8 mouse cellular contexts compared by ENCODE assay signal in genomic region chr4:43031237-43031995, GRCm38 (mm10). TPM values are rescaled to one million over a fixed set of nuclear protein-coding genes. Genes with fewer than 3 reads are reported as not detected.
DNase-seq lines count a peak whose midpoint lies in the region; ATAC-seq and TF ChIP-seq lines count a peak whose summit lies in the region.

TSS of gene Stoml2 (minus strand) at chr4:43031710.

- peak within 1 kb of the TSS; percentile 86 for H3K4me3 ChIP-seq in embryonic facial prominence, embryonic 14.5 days (ENCODE audit: low read depth, low read length)
- H3K4me3 ChIP-seq in limb, embryonic 14.5 days (replicated peaks; ENCODE audit: low read length), result peak within 1 kb of the TSS; percentile 79
- H3K4me3 ChIP-seq in midbrain, postnatal 0 days (ENCODE audit: low read depth, low read length), result peak within 1 kb of the TSS; percentile 69

- H3K36me3 ChIP-seq in embryonic facial prominence, embryonic 14.5 days (ENCODE audit: control insufficient read depth, insufficient read depth, low read length), result peaks cover 64% of the 10 kb centered on the region
- peaks cover 68% of the 10 kb centered on the region for H3K36me3 ChIP-seq in limb, embryonic 14.5 days (ENCODE audit: control insufficient read depth, insufficient read depth, low read length)
- peaks cover 36% of the 10 kb centered on the region for H3K36me3 ChIP-seq in midbrain, postnatal 0 days (ENCODE audit: insufficient read depth, low read length)

- peak; percentile 98 for ATAC-seq in embryonic facial prominence, embryonic 14.5 days (ENCODE audit: low read depth)
- peak; percentile 99 for ATAC-seq in limb, embryonic 14.5 days (ENCODE audit: low FRiP score, low read depth)
- peak; percentile 96 for ATAC-seq in midbrain, postnatal 0 days (ENCODE audit: low FRiP score)

- H3K27ac ChIP-seq in embryonic facial prominence, embryonic 14.5 days (replicated peaks; ENCODE audit: low read depth, low read length), result peak within 1 kb of the TSS; percentile 90
- H3K27ac ChIP-seq in limb, embryonic 14.5 days (replicated peaks; ENCODE audit: low read depth, low read length), result peak within 1 kb of the TSS; percentile 85
- peak within 1 kb of the TSS; percentile 84 for H3K27ac ChIP-seq in midbrain, postnatal 0 days (ENCODE audit: low read depth, low read length)

- peak; percentile 96 for DNase-seq in 3T3-L1 (ENCODE audit: low read depth, low spot score)
- peak; percentile 77 to 89 for DNase-seq in adrenal gland, postnatal 4 days (ENCODE audit: low spot score in 2 of 2)
- peak; percentile 98 for DNase-seq in embryonic facial prominence, embryonic 14.5 days (ENCODE audit: low spot score)
- DNase-seq in heart, adult 8-10 months (ENCODE audit: low spot score), result peak; percentile 94
- DNase-seq in kidney, adult 9 months, result peak; percentile 96
- peak; percentile 96 for DNase-seq in limb, embryonic 14.5 days (ENCODE audit: low spot score)
- DNase-seq in midbrain, postnatal 0 days (ENCODE audit: low spot score), result peak; percentile 98
- peak; percentile 82 to 88 for DNase-seq in spleen, postnatal 14 days (ENCODE audit: low spot score in 2 of 2)

- H3K4me1 ChIP-seq in embryonic facial prominence, embryonic 14.5 days (ENCODE audit: control insufficient read depth, insufficient read depth, low read length), result peaks cover 5% of the 10 kb centered on the region; the same call in 1 of the 2 replicates
- H3K4me1 ChIP-seq in limb, embryonic 14.5 days (ENCODE audit: control insufficient read depth, insufficient read depth, low read length), result peaks cover 10% of the 10 kb centered on the region; the same call in 1 of the 2 replicates
- 0 out of 2 replicates have a peak, but pooled peaks cover 4% of the 10 kb centered on the region for H3K4me1 ChIP-seq in midbrain, postnatal 0 days (ENCODE audit: insufficient read depth, low read length)

- peak; percentile 91; the same call in 1 of the 2 replicates for TF ChIP-seq POLR2A in limb, embryonic 14.5 days (IDR thresholded peaks at IDR 0.05; ENCODE audit: borderline replicate concordance, extremely low read depth, insufficient read depth, insufficient read length)

- peak within 1 kb of the TSS; percentile 84 for H3K4me2 ChIP-seq in embryonic facial prominence, embryonic 14.5 days (ENCODE audit: low read depth, low read length)
- peak within 1 kb of the TSS; percentile 78 for H3K4me2 ChIP-seq in limb, embryonic 14.5 days (replicated peaks; ENCODE audit: low read depth, low read length, severe bottlenecking)
- peak within 1 kb of the TSS; percentile 62 for H3K4me2 ChIP-seq in midbrain, postnatal 0 days (ENCODE audit: low read depth, low read length, poor library complexity, severe bottlenecking)

- under 1% methylated on average over 38 of the region's 38 CpGs for WGBS in embryonic facial prominence, embryonic 14.5 days
- WGBS in limb, embryonic 14.5 days, result under 1% methylated on average over 38 of the region's 38 CpGs
- WGBS in midbrain, postnatal 0 days, result under 1% methylated on average over 38 of the region's 38 CpGs

- H3K27me3 ChIP-seq in embryonic facial prominence, embryonic 14.5 days (replicated peaks; ENCODE audit: control insufficient read depth, insufficient read depth, low read length), result no peaks in the 10 kb centered on the region
- no peaks in the 10 kb centered on the region for H3K27me3 ChIP-seq in limb, embryonic 14.5 days (ENCODE audit: control insufficient read depth, insufficient read depth, low read length)
- H3K27me3 ChIP-seq in midbrain, postnatal 0 days (ENCODE audit: insufficient read depth, low read length), result no peaks in the 10 kb centered on the region

- peak; percentile 67 for TF ChIP-seq CTCF in midbrain, postnatal 0 days (IDR thresholded peaks at IDR 0.05)

- no peaks in the 10 kb centered on the region for H3K9me3 ChIP-seq in embryonic facial prominence, embryonic 14.5 days (ENCODE audit: control insufficient read depth, low read length)
- no peaks in the 10 kb centered on the region for H3K9me3 ChIP-seq in limb, embryonic 14.5 days (ENCODE audit: control insufficient read depth, low read length)
- no peaks in the 10 kb centered on the region for H3K9me3 ChIP-seq in midbrain, postnatal 0 days (ENCODE audit: low read length)

- peak within 1 kb of the TSS; percentile 96 for H3K9ac ChIP-seq in embryonic facial prominence, embryonic 14.5 days (ENCODE audit: low read depth, low read length)
- H3K9ac ChIP-seq in limb, embryonic 14.5 days (ENCODE audit: low read depth, low read length, severe bottlenecking), result peak within 1 kb of the TSS; percentile 90
- peak within 1 kb of the TSS; percentile 88 for H3K9ac ChIP-seq in midbrain, postnatal 0 days (replicated peaks; ENCODE audit: low read length, poor library complexity, severe bottlenecking)

RNA-seq across cellular contexts. Expression of gene Stoml2, which starts in this region (rescaled TPM):
- 100 to 1,000 TPM; 193 to 202 TPM for total RNA-seq in adrenal gland, postnatal 4 days (2021)
- polyA plus RNA-seq in embryonic facial prominence, embryonic 14.5 days (2014; fragmentation: Nextera tagmentation; extraction: Ambion mirVana), result 285 and 305 TPM in 2 replicates
- 100 to 1,000 TPM; 104 to 110 (median 108) TPM for total RNA-seq in heart, adult 8-10 months (2022)
- polyA plus RNA-seq in limb, embryonic 14.5 days (2012; rRNA removed), result 156 and 171 TPM in 2 replicates
- polyA plus RNA-seq in limb, embryonic 14.5 days (2014; fragmentation: Nextera tagmentation; extraction: Ambion mirVana), result 316 and 318 TPM in 2 replicates
- total RNA-seq in midbrain, postnatal 0 days (2014; rRNA removed), result 89.6 and 102 TPM in 2 replicates
- polyA plus RNA-seq in midbrain, postnatal 0 days (2015; fragmentation: Nextera tagmentation; extraction: Ambion mirVana), result 230 and 241 TPM in 2 replicates

Comparison
In these comparisons a context has a peak if more than half of its experiments do, and no peak if none do; other contexts are left out.
1. Peak in every context shown above with its lines: DNase-seq, ATAC-seq, H3K4me3 ChIP-seq and H3K27ac ChIP-seq.